Mouse (Mus musculus): ENCODE measurements at regions not wholly inside any gene's neighbourhood (a gene's known extent, or its start where the extent isn't known, plus 50 kb on each side); places are given as distances from the start of the nearest gene placed in this dataset.

GRCm38 (mm10) chr5:41347416-41347815 lies 360.5 kb downstream of the Rab28 start:
- H3K27me3 ChIP-seq (ENCODE audit: low read depth, poor library complexity, severe bottlenecking): no peaks in the 10 kb centered on the region
- DNase-seq (ENCODE audit: low spot score): no peak

GRCm38 (mm10) chr5:41340581-41340980 lies 367.4 kb downstream of the Rab28 start:
- Histone ChIP-seq H3K4me1 (no peaks in the 10 kb centered on the region), H3K9me3 (replicated peaks) (no peaks in the 10 kb centered on the region), H3K27ac (no peak overlapping the region), H3K36me3 (no peaks in the 10 kb centered on the region), H3K27me3 (ENCODE audit: low read depth, poor library complexity, severe bottlenecking) (no peaks in the 10 kb centered on the region), H3K4me3 (no peak overlapping the region)
- no peak for DNase-seq (ENCODE audit: low spot score)
- WGBS: 90% methylated on average over 1 of the region's 1 CpGs

More at GRCm38 (mm10) chr5:41347416-41347815, 360.5 kb downstream of the Rab28 start:
- no peaks in the 10 kb centered on the region for H3K4me1 ChIP-seq
- H3K36me3 ChIP-seq: no peaks in the 10 kb centered on the region
- no peak overlapping the region for H3K4me3 ChIP-seq
- H3K27ac ChIP-seq: no peak overlapping the region
- H3K9me3 ChIP-seq (replicated peaks): no peaks in the 10 kb centered on the region
- WGBS: 93% methylated on average over 3 of the region's 3 CpGs

- no peaks in the 10 kb centered on the region for H3K36me3 ChIP-seq
- 72% methylated on average over 1 of the region's 1 CpGs for WGBS
- H3K4me1 ChIP-seq: no peaks in the 10 kb centered on the region
- DNase-seq (ENCODE audit: low spot score): no peak
- no peaks in the 10 kb centered on the region for H3K27me3 ChIP-seq (ENCODE audit: low read depth, poor library complexity, severe bottlenecking)
- no peak overlapping the region for H3K4me3 ChIP-seq
- no peak overlapping the region for H3K27ac ChIP-seq
- no peaks in the 10 kb centered on the region for H3K9me3 ChIP-seq (replicated peaks)
Observed at GRCm38 (mm10) chr5:41296440-41296839, 411.5 kb downstream of the Rab28 start.

GRCm38 (mm10) chr5:41266731-41267130 lies 441.2 kb downstream of the Rab28 start:
- Histone ChIP-seq H3K27me3 (ENCODE audit: low read depth, poor library complexity, severe bottlenecking) (no peaks in the 10 kb centered on the region), H3K4me3 (no peak overlapping the region), H3K36me3 (no peaks in the 10 kb centered on the region), H3K27ac (no peak overlapping the region), H3K4me1 (no peaks in the 10 kb centered on the region), H3K9me3 (replicated peaks) (no peaks in the 10 kb centered on the region)
- no peak for DNase-seq (ENCODE audit: low spot score)

GRCm38 (mm10) chr5:41266317-41266716 lies 441.6 kb downstream of the Rab28 start:
- DNase-seq (ENCODE audit: low spot score): no peak
- H3K9me3 ChIP-seq (replicated peaks): no peaks in the 10 kb centered on the region
- H3K4me3 ChIP-seq: no peak overlapping the region
- no peaks in the 10 kb centered on the region for H3K36me3 ChIP-seq
- no peak overlapping the region for H3K27ac ChIP-seq
- H3K27me3 ChIP-seq (ENCODE audit: low read depth, poor library complexity, severe bottlenecking): no peaks in the 10 kb centered on the region
- WGBS: 85% methylated on average over 2 of the region's 2 CpGs
- no peaks in the 10 kb centered on the region for H3K4me1 ChIP-seq

- 83% methylated on average over 5 of the region's 5 CpGs for WGBS
- Histone ChIP-seq H3K4me1 (no peaks in the 10 kb centered on the region), H3K27me3 (ENCODE audit: low read depth, poor library complexity, severe bottlenecking) (no peaks in the 10 kb centered on the region), H3K9me3 (replicated peaks) (no peaks in the 10 kb centered on the region), H3K4me3 (no peak overlapping the region), H3K27ac (no peak overlapping the region), H3K36me3 (no peaks in the 10 kb centered on the region)
- no peak for DNase-seq (ENCODE audit: low spot score)
Observed at GRCm38 (mm10) chr5:41261654-41262237, 446.2 kb downstream of the Rab28 start.

Measured in limb, embryonic 10.5 days (tissue).